Mouse (Mus musculus) E14TG2a.4 (cell line): ENCODE data around the gene Add1.

ENCODE experiments used
- CTCF ChIP-seq: conservative IDR thresholded peaks from 2 replicates; pipeline ENCODE4 v1.5.1; 2014; ENCODE audit warnings: low read length
- NANOG ChIP-seq: IDR thresholded peaks from 2 replicates; pipeline ENCODE4 v1.6.1; 2014; ENCODE audit warnings: borderline replicate concordance, low read length, mixed read lengths
- POU5F1 ChIP-seq: IDR thresholded peaks from 2 replicates; pipeline ENCODE4 v1.6.1; 2014; ENCODE audit warnings: low read length, borderline replicate concordance

DNA sequence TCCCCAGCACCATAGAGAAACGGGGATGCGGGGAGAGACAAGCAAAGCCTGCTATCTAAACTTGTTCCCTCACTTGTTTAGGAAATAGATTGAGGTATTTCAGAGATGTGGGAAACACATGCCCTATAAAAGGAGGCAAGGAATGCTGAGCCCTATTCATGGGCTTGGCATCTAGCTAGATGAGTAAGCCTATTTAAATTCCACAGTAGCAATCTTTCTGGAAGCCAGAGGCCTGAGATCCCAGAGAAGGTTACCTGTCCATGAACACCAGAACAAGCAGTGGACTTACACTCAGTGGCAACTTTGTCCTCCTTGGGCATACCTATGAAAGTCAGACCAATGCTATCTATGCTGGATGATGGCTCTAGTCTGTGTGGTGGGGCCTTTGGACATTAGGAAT, 89.8 kb downstream of the Add1 start:
- TF ChIP-seq CTCF (no peak), NANOG (no peak), POU5F1 (no peak)
